Mouse (Mus musculus): ENCODE results near the gene Zfp709.
"Not testable (repeated sequence)": the region's sequence is repeated elsewhere in the genome, so short reads cannot be mapped to it uniquely, and the experiment has no call there.

DNA sequence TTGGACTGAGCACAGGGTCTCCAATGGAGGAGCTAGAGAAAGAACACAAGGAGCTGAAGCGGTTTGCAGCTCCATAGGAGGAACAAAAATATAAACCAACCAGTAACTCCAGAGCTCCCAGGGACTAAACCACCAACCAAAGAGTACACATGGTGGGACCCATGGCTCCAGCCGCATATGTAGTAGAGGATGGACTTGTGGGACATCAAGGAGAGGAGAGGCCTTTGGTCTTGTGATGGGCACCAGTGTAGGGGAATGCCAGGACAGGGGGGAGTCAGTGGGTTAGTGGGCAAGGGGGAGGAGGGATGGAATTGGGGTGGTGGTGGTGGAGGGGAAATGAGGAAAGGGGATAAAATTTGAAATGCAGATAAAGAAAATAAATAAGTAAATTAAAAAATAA lies 35.1 kb upstream of the Zfp709 start:
- not testable (repeated sequence) for TF ChIP-seq RCOR1 (conservative IDR thresholded peaks at IDR 0.05; ENCODE audit: low read depth, low read length); CTCF (conservative IDR thresholded peaks at IDR 0.05 in 1 of 2, IDR thresholded peaks at IDR 0.05 in 1 of 2; ENCODE audit: low read depth in 2 of 2, low read length in 2 of 2); EP300 (IDR thresholded peaks at IDR 0.05; ENCODE audit: low read length); MYC (IDR thresholded peaks at IDR 0.05; ENCODE audit: low read depth, low read length)
